Mouse (Mus musculus) left cerebral cortex, adult 18-20 months (tissue): ENCODE data around the gene Top2a. TPM values are rescaled to one million over a fixed set of nuclear protein-coding genes. Genes with fewer than 3 reads are reported as not detected.

Experiments used
- DNase-seq, 2 experiments: peaks; one replicate each; pipeline ENCODE4 v3.0.0; 2021 to 2022; ENCODE audit warnings: low spot score in 2 of 2, mixed read lengths in 1 of 2
- long read RNA-seq, 2 experiments: library from polyadenylated mRNA; stranded (forward); transcript quantifications; one replicate each; pipeline ENCODE4 v2.0.0; 2021
- total RNA-seq, 2 experiments: library from RNA; stranded (reverse); gene quantifications; 2 replicates each; pipeline ENCODE4 v1.2.3; 2021

The Top2a gene
- under 1 TPM; 0.40 to 0.67 TPM for total RNA-seq
- long read RNA-seq, experiment 1, result 0 reads
- long read RNA-seq, experiment 2, result 0 reads

DNA sequence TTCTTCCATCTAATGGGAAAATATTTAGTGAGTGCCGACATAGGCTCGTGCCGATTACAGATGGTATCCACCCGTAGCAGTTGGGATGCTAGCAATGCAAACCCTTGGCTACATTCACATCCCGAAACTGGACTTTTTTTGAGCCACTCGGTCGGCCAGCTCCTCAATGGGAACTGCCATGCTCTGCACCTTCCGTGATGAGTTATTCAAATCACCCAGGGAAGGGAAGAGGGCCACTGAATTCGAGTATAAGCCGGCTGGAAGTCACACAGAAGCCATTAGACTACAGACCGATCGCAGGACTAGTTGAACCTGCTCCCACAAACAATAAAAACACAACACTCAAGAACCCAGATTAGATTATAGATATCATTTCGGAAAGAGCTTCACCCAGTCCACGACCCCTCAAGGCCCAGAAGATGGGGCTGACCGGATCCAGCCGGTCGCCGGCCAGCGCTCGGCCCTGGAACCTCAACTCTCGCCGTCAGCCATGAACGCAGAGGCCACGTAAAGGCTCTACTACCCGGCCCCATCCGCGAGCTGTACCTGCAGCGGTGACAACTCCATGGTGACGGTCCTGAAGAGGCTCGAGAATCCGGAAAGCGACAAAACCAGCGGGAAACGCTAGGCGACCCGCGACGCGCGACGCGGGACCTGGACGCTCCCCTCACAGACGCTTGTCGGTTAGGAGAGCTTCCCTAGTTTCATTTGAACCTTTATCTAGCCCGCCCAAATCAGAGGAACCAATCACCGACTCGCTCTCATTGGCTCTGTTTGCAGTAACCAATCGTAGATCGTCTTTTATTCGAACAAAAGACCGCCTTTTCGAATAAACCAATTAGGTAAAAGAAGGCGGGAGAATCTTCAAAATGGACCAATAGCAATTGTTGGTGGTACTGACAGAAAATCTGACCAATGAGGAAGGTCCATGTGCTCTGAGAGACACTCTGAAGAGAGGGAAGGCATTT, at the start of gene Top2a:
Top2a (minus strand) TSS at position 690 of the 968 bp plus-strand sequence.
- DNase-seq, result peak; percentile 89 to 95

DNA sequence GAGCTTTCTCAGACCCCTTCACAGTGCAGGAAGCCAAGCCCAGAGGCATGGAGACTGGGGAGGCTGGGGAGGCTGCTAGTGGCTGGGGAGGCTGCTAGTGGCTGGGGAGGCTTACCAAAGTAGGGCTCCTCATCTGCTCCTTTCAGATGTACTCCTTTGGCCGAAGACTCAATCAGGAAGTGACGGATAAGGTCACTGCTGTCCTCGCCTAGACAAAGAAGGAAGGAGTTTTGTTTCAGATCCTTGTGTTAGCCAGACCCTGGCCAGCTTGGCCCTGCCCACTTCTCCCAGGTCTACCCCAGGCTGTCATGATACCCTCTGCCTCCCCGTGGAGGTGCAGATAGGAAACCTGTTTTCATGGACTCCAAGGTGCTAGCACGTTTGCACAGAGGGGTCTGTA, 49.8 kb upstream of the Top2a start:
- no peak for DNase-seq

DNA sequence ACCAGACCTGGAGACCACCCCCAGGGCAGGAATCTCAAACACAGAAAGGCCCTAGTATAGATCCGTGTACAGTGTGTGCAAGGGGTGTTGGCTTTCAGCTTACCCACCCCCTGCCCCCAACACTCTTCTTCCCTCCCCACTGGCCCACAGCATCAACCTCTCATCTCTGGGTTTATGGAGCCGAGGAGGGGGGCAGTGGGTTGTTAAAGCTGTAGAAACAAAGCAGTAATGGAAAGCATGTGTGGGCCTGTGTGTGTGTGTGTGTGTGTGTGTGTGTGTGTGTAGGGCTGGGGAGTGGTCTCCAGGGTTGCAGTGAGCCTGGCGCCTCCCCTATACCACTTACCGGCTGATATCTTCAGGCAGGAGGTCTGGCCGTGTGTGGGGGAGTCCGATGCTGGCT, 47.9 kb upstream of the Top2a start:
- no peak for DNase-seq

DNA sequence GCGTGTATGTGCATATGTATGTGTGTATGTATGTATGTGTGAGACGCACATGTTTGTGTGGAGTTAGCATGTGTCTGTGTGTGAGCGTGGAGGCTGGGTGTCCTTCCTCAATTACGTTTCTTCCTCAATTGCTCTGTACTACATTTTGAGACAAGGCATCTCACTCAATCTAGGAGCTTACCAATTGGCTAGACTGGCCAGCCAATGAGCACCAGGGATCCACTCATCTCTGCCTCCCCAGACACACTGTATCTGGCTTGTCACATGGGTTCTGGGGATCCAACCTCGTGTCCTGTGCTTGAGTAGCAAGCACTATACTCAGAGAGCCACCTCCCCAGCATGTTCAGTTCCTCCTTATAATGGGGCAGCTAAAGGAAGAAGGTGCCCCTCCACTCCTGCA, 44.5 kb upstream of the Top2a start:
- no peak for DNase-seq

DNA sequence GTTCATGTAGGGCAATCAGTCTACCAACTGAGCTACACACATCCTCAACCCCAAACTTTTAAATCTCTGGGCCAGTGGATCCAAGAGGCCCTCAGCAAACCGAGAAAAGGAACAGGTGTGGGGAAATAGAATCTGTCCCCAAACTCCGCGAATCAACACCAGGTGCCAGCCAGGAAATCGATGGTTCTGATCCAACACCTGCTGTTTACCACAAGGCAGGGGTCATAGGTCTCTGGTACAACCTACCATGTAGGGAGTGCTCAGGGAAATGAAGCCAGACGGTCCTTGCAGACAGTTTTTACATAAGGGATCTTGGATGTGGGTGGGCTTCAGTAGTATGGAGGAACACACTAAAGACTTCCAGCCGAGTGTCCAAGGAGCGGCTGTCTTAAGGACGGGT, 43.6 kb upstream of the Top2a start:
- DNase-seq, result no peak

DNA sequence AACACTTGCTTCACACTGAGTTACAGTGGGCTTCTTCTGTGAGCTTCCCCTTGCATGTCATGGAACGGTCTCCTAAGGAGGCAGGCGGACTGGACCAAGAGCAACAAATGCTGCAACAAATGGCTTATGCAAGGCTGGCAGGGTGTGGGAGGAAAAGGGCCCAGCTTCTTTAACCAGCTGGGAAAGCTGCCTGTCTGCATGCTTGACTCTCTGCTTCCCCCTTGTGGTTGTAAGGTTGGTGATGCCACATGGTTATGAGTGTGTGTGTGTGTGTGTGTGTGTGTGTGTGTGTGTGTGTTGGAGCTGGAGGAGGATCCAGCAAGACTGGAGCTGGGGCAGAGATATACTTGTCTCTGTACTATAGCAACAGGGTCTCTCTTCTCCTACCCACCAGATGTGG, 42.0 kb upstream of the Top2a start:
- peak; percentile 79 to 80 for DNase-seq

DNA sequence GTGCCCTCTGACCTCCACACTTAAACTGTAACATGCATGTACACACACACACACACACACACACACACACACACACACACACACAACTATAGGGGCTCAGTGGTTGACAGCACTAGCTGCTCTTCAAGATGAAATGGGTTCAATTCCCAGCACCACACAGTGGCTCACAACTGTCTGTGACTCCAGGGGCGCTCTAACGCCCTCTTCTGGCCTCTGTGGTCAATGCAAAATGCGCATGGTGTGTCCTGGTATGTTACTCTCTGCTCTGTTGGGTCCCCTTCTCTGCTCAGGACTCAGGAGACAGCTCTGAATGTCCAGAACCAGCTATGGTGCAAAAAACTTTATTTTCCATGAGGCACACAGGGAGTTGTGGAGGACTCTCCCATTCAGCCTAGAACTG, 41.4 kb upstream of the Top2a start:
- no peak for DNase-seq

DNA sequence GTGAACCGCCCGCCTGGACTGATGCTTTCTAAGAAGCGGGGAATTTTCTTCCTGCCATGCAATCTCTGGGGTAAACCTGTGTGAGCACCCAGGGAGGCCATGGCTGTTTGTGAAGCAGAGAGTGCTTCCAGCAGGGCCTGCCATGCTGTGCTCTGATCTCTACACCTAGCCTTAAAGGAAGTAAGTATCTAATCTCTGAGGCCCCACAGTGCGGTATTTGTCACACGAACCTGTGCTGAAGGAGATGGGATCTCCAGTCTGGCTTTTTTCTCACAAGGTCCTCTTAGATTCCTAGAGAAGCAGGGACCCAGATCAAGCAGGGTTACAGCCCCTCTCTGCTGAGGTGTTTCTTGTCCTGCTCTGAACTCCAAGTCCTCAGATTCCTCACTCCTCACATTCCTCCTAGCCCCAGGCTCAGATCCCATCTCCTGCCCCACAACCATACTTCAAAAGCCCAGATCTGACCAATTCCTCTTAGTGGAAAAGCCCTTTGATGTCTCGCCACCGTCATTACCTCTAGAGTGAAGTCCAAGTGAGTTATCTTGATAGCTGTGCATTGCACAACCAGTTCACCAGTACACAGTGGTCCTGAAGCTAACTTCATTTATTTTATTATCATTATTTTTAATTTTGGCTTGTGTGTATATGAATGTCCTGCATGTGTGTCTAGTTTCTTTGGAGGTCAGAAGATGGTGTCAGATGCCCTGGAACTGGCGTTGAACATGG, 39.6 kb upstream of the Top2a start:
- no peak for DNase-seq

DNA sequence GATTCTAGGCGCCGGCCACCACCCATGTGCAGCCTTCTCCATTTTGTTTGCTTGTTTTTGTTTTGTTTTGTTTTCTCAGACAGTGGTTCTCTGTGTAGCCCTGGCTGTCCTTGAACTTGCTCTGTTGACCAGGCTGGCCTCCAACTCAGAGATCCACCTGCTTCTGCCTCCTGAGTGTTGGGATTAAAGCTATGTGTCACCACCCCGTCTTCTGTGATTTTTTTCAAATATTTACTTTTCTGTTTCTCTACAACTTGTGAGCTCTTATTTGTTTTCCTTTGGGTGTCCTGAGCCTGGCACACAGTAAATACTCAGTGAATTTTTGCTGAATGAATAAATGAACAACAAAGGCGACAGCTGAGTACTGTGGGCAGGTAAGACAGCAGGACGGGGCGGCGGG, 38.7 kb upstream of the Top2a start:
- no peak for DNase-seq

DNA sequence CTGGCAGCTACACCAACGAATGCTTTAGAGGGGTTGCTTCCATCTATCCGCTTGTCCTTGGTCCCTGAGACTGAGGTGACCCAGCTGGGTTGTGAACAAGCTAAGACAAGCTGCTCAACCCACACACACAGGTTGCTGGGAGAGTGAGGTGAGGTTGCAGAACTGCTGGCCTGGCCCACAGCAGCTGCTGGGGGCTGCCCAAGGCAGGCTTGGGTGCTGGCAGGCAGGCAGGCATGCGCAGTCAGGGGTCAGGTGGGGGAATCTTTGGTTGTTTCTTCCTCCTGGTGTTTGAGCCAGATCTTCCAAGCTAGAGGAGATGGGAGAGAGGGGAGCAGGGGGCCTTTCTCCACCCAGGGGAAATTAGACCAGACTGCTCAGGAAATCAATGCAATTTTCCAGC, 36.4 kb upstream of the Top2a start:
- DNase-seq, result no peak

DNA sequence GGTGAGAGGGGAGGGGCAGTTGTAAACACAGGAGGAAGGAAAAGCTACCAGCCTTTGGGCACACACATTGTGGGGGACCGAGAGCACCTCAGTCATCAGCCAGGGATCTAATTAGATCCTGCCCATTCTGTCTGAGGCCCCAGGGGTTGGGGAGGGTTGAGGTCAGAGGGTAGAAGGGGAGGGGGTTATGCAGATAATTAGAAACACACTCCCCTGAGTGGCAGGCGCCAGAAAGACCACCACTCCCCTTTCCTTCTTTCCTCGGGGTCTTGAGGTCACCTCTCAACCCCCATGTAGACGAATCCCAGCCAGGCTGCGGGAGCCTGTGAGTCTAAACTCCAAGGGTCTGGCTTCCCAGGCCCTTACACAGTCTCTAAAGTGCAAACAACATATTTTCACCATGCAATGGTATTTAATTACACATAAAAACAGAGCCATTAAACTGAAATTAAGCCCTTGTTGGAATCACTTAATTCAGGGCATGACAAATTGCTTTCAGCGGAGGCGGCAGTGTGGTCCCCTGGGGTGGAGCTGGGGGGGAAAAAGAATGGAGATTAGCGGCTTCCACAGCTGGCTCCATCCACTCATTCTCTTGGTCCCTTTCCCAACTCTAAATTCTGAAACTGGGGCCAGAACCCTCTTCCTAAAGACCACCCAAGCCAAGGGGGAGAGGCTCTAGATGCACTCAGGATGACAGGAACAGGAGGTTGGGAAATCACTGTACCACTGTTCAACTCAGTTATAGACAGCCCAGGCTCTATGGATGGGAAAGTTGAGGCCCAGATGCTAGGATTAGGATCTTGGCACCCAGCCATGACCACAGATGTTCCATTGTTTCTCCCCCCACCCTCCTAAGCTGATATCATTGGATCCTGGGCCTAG, 31.8 kb upstream of the Top2a start:
- no peak for DNase-seq

DNA sequence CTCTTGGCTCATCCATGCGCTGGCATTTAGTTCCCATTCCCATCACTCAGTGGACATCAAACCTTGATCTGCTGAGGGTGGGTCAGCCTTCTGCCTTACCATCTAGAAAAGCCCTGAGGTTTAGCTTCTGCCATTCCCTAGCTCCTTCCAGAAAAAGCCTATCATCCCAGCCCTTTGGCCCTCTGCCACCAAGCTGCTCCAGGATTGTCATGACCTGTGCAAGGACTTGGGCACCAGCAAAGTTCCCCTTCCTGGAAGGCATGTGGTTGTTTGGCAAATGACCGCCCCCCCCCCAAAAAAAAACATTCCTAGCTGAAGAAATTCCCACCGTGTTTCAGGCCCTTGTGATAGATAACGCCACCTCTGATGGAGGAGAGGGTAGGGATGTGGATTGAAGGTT, 31.2 kb upstream of the Top2a start:
- DNase-seq, result no peak

DNA sequence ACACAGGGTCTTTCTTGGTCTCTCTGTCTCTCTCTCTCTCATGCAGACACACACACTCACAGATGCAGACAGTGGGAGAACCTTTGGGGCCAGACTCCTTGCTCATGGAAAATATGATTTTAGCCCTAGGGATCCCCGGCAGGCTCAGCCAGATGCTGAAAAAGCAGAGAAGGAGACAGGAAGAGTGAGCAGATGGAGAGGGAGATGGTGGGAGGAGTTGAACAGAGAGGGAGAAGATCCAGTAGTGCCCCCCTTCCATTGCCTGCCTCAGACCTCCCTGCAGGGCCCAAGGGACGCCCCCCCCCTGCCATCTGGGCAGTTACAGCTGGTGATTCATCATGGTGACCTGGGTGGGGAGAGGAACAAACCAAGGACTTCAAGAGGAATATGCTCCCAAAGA, 23.7 kb upstream of the Top2a start:
- DNase-seq, result peak in 1 of 2 experiments; percentile 25

DNA sequence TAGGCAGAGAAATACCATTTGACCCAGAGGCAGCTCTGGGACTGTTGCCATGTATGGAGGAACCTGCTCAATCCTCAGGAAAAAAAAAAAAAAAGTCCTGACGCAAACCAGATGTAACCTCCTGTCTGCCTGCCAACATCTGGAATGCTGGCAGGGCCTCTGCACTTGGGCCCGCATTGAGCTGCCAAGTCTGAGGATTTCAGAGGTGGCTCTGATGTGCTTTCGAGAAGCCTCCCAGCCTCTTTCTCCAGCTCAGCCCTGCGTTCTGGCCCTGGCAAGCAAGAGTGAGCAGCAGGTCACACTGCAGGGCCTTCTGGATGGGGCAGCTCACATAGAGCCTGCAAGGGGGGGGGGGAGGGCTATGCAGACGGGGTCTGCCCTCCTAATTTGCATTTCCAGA, 23.1 kb upstream of the Top2a start:
- no peak for DNase-seq

DNA sequence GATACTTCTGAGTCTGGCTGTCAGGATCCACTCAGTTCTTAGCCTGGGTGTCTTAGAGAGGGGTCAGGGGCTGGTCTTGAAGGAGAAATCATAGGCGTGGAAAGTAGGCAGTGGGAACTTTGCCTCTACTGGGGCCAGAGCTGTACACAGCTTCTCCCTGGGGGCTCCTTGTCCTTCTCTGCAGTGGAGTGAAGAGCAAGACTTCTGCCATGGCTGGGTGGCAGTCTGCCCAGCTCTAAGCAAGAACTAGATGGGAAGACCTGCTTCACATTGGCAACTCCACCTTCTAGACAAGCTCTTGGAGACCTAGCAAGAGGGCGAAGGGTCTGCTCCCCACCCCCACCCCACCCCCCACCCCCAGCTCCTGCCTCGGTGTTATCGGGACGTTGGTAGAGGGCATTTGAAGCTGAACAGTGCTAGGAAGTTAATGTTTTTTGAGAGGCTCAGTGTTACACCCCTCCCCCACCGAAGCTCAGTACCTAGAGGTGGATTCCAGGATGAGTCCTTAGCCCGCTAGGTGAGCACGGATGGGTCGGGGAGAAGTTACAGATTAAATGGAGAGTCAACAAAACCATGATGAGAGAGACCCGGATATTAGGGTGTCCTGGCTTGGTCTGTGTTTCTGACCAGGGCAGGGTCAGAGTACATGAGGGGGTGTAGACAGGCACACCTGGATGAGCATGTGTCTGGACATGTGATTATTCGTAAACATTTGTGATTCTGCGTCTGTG, 21.3 kb upstream of the Top2a start:
- no peak for DNase-seq

DNA sequence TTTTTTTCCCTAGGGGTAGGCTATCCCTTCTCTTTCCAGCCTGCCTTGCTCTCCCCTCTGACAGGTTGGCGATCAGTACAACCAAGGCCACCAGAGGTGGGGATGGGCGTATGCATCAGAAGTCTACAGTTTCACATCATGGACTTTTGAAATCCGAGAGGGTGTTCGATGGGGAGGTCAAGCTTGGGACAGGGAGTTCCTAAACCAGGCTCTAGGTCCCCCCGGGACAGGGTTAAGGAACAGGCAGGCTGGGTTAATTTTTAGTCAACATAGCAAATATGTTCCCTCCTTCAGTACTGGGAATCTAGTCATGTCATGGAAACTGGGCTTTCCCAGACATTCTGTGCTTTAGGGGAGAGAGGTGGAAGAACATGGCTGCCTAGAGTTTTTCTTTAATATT, 20.3 kb upstream of the Top2a start:
- DNase-seq, result no peak

DNA sequence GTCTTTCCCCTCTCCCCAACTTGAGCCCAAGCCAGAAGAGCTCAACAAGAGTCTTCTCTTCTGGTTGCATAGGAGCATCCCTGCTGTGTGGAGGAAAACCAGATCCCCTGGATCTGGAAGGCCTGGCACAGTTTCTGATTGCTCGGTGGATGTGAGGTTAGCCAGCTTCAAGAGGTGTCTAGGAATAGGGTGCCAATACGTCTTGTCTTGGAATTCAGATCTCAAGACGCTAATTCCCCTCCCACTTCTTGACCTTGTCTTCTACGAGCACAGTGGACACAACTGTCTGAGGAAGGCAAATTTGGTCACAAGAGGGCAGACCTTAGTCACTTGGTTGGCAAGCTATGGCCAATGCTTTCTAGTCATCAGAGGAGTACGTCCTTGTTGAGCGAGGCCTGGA, 19.6 kb upstream of the Top2a start:
- no peak for DNase-seq

DNA sequence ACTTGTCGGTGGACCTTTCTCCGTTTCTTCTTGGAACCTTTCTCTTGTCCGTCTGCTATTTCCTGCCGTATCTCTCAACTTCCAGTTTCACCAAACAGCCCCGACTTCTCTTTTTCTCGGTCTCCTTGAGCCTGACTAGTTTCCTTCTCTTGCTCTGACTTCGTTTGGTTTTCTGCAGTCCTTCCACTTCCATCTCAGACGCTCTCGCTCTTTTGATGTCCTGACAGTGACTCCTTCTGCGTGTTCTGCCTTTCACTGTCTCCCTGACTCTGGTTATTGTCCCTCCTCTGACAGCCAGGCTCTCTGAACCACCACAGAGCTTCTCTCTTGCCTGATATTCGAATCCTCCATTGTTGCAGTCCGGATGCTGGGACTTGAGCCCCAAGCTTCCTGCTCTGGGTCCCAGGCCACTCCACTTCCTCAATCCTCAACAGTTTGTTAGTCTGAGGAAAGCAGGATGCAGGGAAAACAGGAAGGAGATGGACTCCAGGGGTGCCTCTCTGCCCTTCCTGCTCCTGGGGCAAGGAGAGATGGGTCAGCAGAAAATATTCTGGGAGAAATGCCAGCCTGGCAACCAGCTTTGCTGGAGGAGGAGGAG, 18.9 kb upstream of the Top2a start:
- no peak for DNase-seq

DNA sequence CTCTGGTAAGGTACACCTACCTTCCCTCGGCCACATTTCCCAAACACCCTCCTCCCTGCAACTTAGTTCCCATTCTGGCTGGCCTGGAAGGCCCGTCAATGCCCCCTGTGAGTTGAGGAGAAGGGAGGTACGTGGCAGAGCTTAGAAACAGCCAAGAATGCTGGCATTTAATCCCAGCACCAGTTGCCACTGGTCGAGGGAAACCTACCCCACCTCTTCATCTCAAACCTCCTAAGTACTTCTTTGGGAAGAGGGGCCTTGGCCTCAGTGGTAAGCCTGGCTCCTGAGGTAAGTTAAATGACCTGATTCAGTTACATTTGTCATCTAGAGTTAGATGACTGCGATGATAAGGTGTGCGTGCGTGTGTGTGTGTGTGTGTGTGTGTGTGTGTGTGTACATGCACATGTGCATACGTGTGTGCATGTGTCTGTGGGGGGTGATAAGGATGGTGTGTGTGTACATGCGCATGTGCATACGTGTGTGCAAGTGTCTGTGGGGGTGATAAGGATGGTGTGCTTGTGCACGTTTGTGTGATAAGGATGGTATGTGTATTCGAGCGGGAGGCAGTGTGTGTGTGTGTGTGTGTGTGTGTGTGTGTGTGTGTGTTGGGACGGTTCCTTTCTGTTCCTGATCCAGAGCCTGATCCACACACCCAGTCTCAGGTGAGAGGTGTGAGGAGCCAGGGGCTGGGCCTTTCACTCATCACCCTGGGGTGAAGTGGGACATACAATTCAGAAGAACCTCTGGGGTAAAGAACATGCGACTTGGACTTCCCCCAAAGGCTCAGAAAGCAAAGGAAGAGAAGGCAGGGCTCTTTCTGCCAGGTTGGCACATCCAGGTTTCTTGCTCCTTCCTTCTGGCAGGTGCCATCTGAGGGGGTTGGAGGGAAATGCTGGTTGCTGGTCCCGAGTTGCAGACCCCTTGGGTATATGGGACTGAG, 18.1 kb upstream of the Top2a start:
- DNase-seq, result no peak
